Mouse (Mus musculus) testis, adult 2 months (tissue): ENCODE results near the gene Rab1a.

ENCODE experiments used
- CTCF ChIP-seq: fragments of 200-500 bp; IDR thresholded peaks from 2 replicates; pipeline ENCODE4 v1.5.1; 2012; ENCODE audit warnings: low read depth, mild to moderate bottlenecking, inconsistent platforms, low read length, moderate library complexity; ENCODE audit not compliant: control insufficient read depth, insufficient read depth, insufficient replicate concordance
- POLR2A ChIP-seq: fragments of 200-500 bp; IDR thresholded peaks from 2 replicates; pipeline ENCODE4 v1.6.1; 2012; ENCODE audit warnings: low read depth, mild to moderate bottlenecking, inconsistent platforms, low read length, moderate library complexity; ENCODE audit not compliant: control insufficient read depth

DNA sequence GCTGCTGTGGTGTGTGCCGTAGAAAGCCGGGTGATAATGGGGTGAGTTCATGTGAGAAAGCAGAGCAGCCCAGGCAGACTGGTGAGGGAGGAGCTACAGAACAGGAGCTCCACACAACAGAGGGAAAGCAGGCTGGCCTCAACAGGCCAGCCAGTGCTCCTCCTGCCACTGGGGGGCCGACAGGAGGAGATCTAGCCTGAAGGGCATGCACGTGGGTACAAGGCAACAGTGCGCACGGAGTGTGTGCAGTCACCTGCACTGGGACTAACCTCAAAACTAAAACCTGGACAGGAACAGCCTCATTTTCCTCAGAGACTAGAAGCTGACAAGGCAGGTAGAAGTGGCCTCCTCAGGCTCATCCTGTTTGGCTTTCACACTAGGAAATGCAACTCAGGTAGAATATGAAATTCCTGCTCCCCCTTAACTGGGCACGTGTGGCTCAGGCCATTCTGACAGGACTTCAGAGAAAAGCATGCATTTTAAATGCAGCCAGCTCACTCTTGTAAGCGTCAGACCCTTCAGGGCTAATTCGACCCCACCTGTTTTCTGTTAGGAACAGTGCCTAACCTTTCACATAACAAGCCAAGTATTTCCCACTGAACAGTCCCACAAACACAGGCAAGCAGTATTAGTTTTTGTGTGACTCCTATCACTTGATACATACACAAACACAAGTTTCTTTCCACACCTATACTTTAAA lies 42.1 kb downstream of the Rab1a start:
- TF ChIP-seq CTCF (no peak), POLR2A (no peak)
